Mouse (Mus musculus) inflammation-experienced regulatory T-cells, adult 16 weeks (primary cell): ENCODE measurements around the gene Dmrta1. TPM values are rescaled to one million over a fixed set of nuclear protein-coding genes. Genes with fewer than 3 reads are reported as not detected.

Experiments
- polyA plus RNA-seq: library from polyadenylated mRNA; unstranded; fragments of 100-300 nt; shearing (Covaris generic); gene quantifications from one replicate; pipeline ENCODE4 v1.2.1, GENCODE M21; 2017

The Dmrta1 gene
- 0.33 TPM for polyA plus RNA-seq

DNA sequence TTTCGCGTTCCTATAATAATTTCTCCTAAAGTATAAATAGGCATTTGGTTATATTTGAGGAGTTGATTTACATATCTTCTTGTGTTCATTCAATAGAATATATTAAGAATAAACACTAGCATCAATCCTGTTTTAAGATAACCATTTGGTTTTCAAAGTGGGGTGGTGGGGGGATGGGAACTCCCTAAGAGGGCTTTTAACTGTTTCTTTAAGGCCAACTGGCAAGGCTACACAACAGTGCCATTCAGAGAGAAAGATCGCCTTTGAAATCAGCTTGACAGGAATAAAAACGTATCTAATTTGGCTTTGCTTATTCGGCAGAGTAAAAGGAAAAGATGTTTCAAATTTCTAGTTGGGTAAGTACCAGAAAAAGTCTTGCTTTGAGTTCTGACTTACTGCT is at the start of gene Dmrta1:
Gene Dmrta1 (plus strand): TSS at position 242 of the 400 bp plus-strand sequence.

